24 mouse cellular contexts compared by ENCODE assay signal in genomic region chr3:151020014-151020413, GRCm38 (mm10).
"Had no signal": no experiment of that assay in that cellular context is flagged by ENCODE, and none has a peak within 500 bp of the region (broad histone marks: within the 10 kb centered on the region; RNA-seq: fewer than 3 reads in every experiment).

No protein-coding gene starts in this region.

- H3K27me3 ChIP-seq: limb, embryonic 12.5 days; limb, embryonic 13.5 days; limb, embryonic 15.5 days; liver, embryonic 12.5 days; liver, embryonic 13.5 days; liver, embryonic 15.5 days; lung, embryonic 15.5 days; megakaryocyte, embryonic 14.5 days; midbrain, embryonic 12.5 days; midbrain, embryonic 13.5 days; midbrain, embryonic 15.5 days had no signal

- DNase-seq: left cerebral cortex, postnatal 4 days; liver; liver, embryonic 13.5 days; liver, postnatal 0 days; lung, adult 18-20 months; lung, adult 2 months; lung, embryonic 14.5 days; lung, postnatal 10 days; lung, postnatal 14 days; lung, postnatal 36 days; lung, postnatal 4 days; midbrain, embryonic 14.5 days had no signal

- ATAC-seq: liver, embryonic 12.5 days; liver, postnatal 0 days; lung, postnatal 0 days; midbrain, embryonic 13.5 days; midbrain, embryonic 15.5 days; midbrain, embryonic 16.5 days had no signal
